Mouse (Mus musculus): ENCODE data around the gene Gm49405. TPM values are rescaled to one million over a fixed set of nuclear protein-coding genes. Genes with fewer than 3 reads are reported as not detected.

Gm49405 gene
- total and polyA plus RNA-seq, 2 experiments from 2014 or later = 2.2 to 3.5 TPM

- Histone ChIP-seq H3K4me2 (ENCODE audit: low read depth, low read length) (peak overlapping the region; percentile 67), H3K27ac (no peak overlapping the region), H3K9me3 (ENCODE audit: low read length) (no peaks in the 10 kb centered on the region), H3K36me3 (ENCODE audit: insufficient read depth, low read length) (no peaks in the 10 kb centered on the region), H3K9ac (replicated peaks; ENCODE audit: low read length) (0 out of 2 replicates have a peak overlapping the region, but pooled peaks have one; percentile 66), H3K27me3 (ENCODE audit: insufficient read depth, low read length) (no peaks in the 10 kb centered on the region), H3K4me1 (ENCODE audit: insufficient read depth, low read length) (peaks cover 12% of the 10 kb centered on the region; the same call in 1 of the 2 replicates), H3K4me3 (ENCODE audit: low read length) (no peak overlapping the region)
- no peak for TF ChIP-seq CTCF (IDR thresholded peaks at IDR 0.05; ENCODE audit: low read depth)
- no peak for DNase-seq (ENCODE audit: low spot score)
- WGBS = 81% methylated on average over 9 of the region's 9 CpGs
- no peak for ATAC-seq
Observed at GRCm38 (mm10) chr19:3999121-3999730, 1.2 kb upstream of the Gm49405 start.

- Histone ChIP-seq H3K4me2 (ENCODE audit: low read depth, low read length) (peak overlapping the region; percentile 67), H3K9me3 (ENCODE audit: low read length) (no peaks in the 10 kb centered on the region), H3K27ac (peak overlapping the region; percentile 85), H3K36me3 (ENCODE audit: insufficient read depth, low read length) (peaks cover 3% of the 10 kb centered on the region; the same call in 1 of the 2 replicates), H3K9ac (replicated peaks; ENCODE audit: low read length) (peak overlapping the region; percentile 66), H3K27me3 (ENCODE audit: insufficient read depth, low read length) (no peaks in the 10 kb centered on the region), H3K4me1 (ENCODE audit: insufficient read depth, low read length) (peaks cover 12% of the 10 kb centered on the region; the same call in 1 of the 2 replicates), H3K4me3 (ENCODE audit: low read length) (peak overlapping the region; percentile 52)
- 17% methylated on average over 17 of the region's 17 CpGs for WGBS
- peak; percentile 11; the same call in 1 of the 2 replicates for TF ChIP-seq CTCF (IDR thresholded peaks at IDR 0.05; ENCODE audit: low read depth)
- DNase-seq (ENCODE audit: low spot score) (no peak), ATAC-seq (no peak; the same call in 1 of the 2 replicates)
Observed at GRCm38 (mm10) chr19:4000949-4001525, 611 bp downstream of the Gm49405 start.

GRCm38 (mm10) chr19:4001752-4002151 lies 1.3 kb downstream of the Gm49405 start:
- no peak overlapping the region for H3K9ac ChIP-seq (replicated peaks; ENCODE audit: low read length)
- no peaks in the 10 kb centered on the region for H3K27me3 ChIP-seq (ENCODE audit: insufficient read depth, low read length)
- no peak for DNase-seq (ENCODE audit: low spot score)
- no peak for ATAC-seq
- 88% methylated on average over 5 of the region's 5 CpGs for WGBS
- H3K4me2 ChIP-seq (ENCODE audit: low read depth, low read length) = no peak overlapping the region
- no peaks in the 10 kb centered on the region for H3K9me3 ChIP-seq (ENCODE audit: low read length)
- peaks cover 12% of the 10 kb centered on the region; the same call in 1 of the 2 replicates for H3K4me1 ChIP-seq (ENCODE audit: insufficient read depth, low read length)
- H3K27ac ChIP-seq = no peak overlapping the region
- H3K36me3 ChIP-seq (ENCODE audit: insufficient read depth, low read length) = peaks cover 10% of the 10 kb centered on the region; the same call in 1 of the 2 replicates
- TF ChIP-seq CTCF (IDR thresholded peaks at IDR 0.05; ENCODE audit: low read depth) = no peak
- no peak overlapping the region for H3K4me3 ChIP-seq (ENCODE audit: low read length)

- 91% methylated on average over 1 of the region's 1 CpGs for WGBS
- H3K9ac ChIP-seq (replicated peaks; ENCODE audit: low read length) = no peak within 1 kb of the TSS
Observed at GRCm38 (mm10) chr19:4003112-4003511, 2.7 kb downstream of the Gm49405 start, which contains the start of gene Doc2g. Doc2g (plus strand) TSS chr19:4003313.

GRCm38 (mm10) chr19:4003641-4004040 lies 3.2 kb downstream of the Gm49405 start:
- Histone ChIP-seq H3K27me3 (ENCODE audit: insufficient read depth, low read length) (no peaks in the 10 kb centered on the region), H3K4me3 (ENCODE audit: low read length) (no peak overlapping the region), H3K36me3 (ENCODE audit: insufficient read depth, low read length) (peaks cover 29% of the 10 kb centered on the region), H3K9me3 (ENCODE audit: low read length) (no peaks in the 10 kb centered on the region), H3K4me2 (ENCODE audit: low read depth, low read length) (no peak overlapping the region), H3K27ac (no peak overlapping the region), H3K4me1 (ENCODE audit: insufficient read depth, low read length) (peaks cover 12% of the 10 kb centered on the region; the same call in 1 of the 2 replicates), H3K9ac (replicated peaks; ENCODE audit: low read length) (no peak overlapping the region)
- 81% methylated on average over 12 of the region's 12 CpGs for WGBS
- no peak for ATAC-seq
- no peak for DNase-seq (ENCODE audit: low spot score)
- TF ChIP-seq CTCF (IDR thresholded peaks at IDR 0.05; ENCODE audit: low read depth) = no peak

More at GRCm38 (mm10) chr19:4003112-4003511, 2.7 kb downstream of the Gm49405 start, which contains the start of gene Doc2g:
- Histone ChIP-seq H3K4me2 (ENCODE audit: low read depth, low read length) (no peak within 1 kb of the TSS), H3K27ac (no peak within 1 kb of the TSS), H3K4me3 (ENCODE audit: low read length) (no peak within 1 kb of the TSS), H3K36me3 (ENCODE audit: insufficient read depth, low read length) (peaks cover 24% of the 10 kb centered on the region; the same call in 1 of the 2 replicates), H3K9me3 (ENCODE audit: low read length) (no peaks in the 10 kb centered on the region), H3K27me3 (ENCODE audit: insufficient read depth, low read length) (no peaks in the 10 kb centered on the region), H3K4me1 (ENCODE audit: insufficient read depth, low read length) (peaks cover 12% of the 10 kb centered on the region; the same call in 1 of the 2 replicates)
- ATAC-seq (no peak), DNase-seq (ENCODE audit: low spot score) (no peak)
- no peak for TF ChIP-seq CTCF (IDR thresholded peaks at IDR 0.05; ENCODE audit: low read depth)

GRCm38 (mm10) chr19:4004331-4004730 lies 3.9 kb downstream of the Gm49405 start:
- no peaks in the 10 kb centered on the region for H3K27me3 ChIP-seq (ENCODE audit: insufficient read depth, low read length)
- peaks cover 36% of the 10 kb centered on the region for H3K36me3 ChIP-seq (ENCODE audit: insufficient read depth, low read length)
- H3K9me3 ChIP-seq (ENCODE audit: low read length) = no peaks in the 10 kb centered on the region
- peaks cover 12% of the 10 kb centered on the region; the same call in 1 of the 2 replicates for H3K4me1 ChIP-seq (ENCODE audit: insufficient read depth, low read length)
- H3K4me2 ChIP-seq (ENCODE audit: low read depth, low read length) = no peak overlapping the region
- WGBS = 82% methylated on average over 15 of the region's 15 CpGs
- ATAC-seq = no peak
- H3K4me3 ChIP-seq (ENCODE audit: low read length) = no peak overlapping the region
- H3K27ac ChIP-seq = no peak overlapping the region
- no peak for TF ChIP-seq CTCF (IDR thresholded peaks at IDR 0.05; ENCODE audit: low read depth)
- H3K9ac ChIP-seq (replicated peaks; ENCODE audit: low read length) = no peak overlapping the region
- DNase-seq (ENCODE audit: low spot score) = no peak
